Mouse (Mus musculus): ENCODE measurements at regions not wholly inside any gene's neighbourhood (a gene's known extent, or its start where the extent isn't known, plus 50 kb on each side); places are given as distances from the start of the nearest gene placed in this dataset.

DNA sequence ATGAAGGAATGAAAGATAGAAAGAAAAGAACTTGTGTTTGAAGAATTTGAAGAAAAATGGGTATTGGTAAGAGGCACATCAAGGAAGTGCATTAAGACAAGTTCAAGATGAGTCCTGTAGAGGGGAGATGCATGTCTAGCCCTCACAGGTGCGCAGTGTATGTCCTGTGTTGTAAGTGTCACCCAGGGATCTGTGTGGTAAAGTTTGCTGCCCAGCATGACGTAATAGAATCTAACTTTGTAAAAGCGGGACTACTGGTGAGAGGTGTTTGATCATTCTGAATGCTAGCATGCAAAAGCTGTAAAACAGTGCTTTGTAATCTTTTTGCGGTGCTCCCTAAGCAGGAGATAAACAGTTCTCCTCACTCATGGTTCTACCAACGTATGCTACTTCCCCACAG is 857.4 kb downstream of the Stpg2 start:
- TF ChIP-seq TCF3 (IDR thresholded peaks at IDR 0.05; ENCODE audit: insufficient read length, low read depth) (no peak), MAX (IDR thresholded peaks at IDR 0.05; ENCODE audit: low read depth) (no peak), POLR2A (IDR thresholded peaks at IDR 0.05; ENCODE audit: insufficient read length, low read depth) (no peak), E2F4 (IDR thresholded peaks at IDR 0.05; ENCODE audit: insufficient read depth) (no peak), POLR2AphosphoS2 (IDR thresholded peaks at IDR 0.05; ENCODE audit: insufficient read length, low read depth) (no peak), MYOD1 (IDR thresholded peaks at IDR 0.05; ENCODE audit: control insufficient read depth in 1 of 3, insufficient read length in 2 of 3, low read depth in 2 of 3) (no peak), MYOG (IDR thresholded peaks at IDR 0.05; ENCODE audit: control insufficient read depth in 1 of 3, insufficient read depth in 1 of 3, insufficient read length in 2 of 3, low read depth in 2 of 3) (no peak), SRF (IDR thresholded peaks at IDR 0.05; ENCODE audit: control insufficient read depth, insufficient read length, low read depth) (no peak), TCF12 (IDR thresholded peaks at IDR 0.05; ENCODE audit: insufficient read depth, poor library complexity, severe bottlenecking) (no peak)
